Mouse (Mus musculus) gastrocnemius, adult 18-20 months (tissue): ENCODE results near the gene Insm2. TPM values are rescaled to one million over a fixed set of nuclear protein-coding genes. Genes with fewer than 3 reads are reported as not detected.
"Not testable (repeated sequence)": the region's sequence is repeated elsewhere in the genome, so short reads cannot be mapped to it uniquely, and the experiment has no call there.

Experiments used
- DNase-seq: peaks from one replicate; pipeline ENCODE4 v3.0.0; 2021; ENCODE audit warnings: low spot score
- long read RNA-seq, 2 experiments: library from polyadenylated mRNA; stranded (forward); transcript quantifications; one replicate each; pipeline ENCODE4 v2.0.0; 2021
- total RNA-seq, 2 experiments: library from RNA; stranded (reverse); gene quantifications; 2 replicates each; pipeline ENCODE4 v1.2.3; 2021

Insm2 gene
- not detected for total RNA-seq
- long read RNA-seq, experiment 1, result 0 reads
- long read RNA-seq, experiment 2, result 0 reads

DNA sequence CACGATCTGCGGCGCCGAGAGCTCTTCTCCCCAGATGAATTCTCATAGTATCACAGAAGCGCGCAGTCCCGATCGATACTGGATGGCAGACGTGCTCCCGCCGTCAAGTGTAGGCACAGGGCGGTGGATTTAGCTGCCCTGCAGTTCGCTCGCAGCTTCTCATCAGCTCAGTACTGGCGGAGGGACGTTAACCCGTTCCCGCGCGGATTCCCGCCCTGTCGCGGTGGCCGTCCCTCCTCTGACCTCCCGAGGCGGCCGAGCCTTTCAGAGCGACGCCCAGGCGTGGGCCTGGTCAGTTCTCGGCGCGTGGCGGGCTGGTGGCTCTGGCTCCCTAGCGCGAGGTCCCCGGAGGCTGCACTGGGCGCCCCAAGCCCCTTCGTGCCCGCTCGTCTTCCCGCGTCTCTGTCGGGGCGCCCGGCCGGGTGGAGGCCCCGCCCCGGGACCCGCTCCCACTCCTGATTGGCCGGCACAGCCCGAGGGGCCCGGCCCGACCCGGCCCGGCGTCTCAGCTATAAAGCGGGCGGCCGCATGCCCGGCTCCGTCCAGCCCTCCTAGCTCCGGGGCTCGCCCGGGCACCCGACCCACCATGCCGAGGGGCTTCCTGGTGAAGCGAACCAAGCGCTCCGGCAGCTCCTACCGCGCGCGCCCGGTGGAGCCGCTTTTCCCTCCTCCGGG is at the start of gene Insm2:
Insm2 (plus strand) TSS at position 541 of the 675 bp plus-strand sequence.
- DNase-seq, result no peak

- DNase-seq, result not testable (repeated sequence)
These were observed 44.3 kb upstream of the Insm2 start for GRCm38 (mm10) chr12:55554901-55555300.

DNA sequence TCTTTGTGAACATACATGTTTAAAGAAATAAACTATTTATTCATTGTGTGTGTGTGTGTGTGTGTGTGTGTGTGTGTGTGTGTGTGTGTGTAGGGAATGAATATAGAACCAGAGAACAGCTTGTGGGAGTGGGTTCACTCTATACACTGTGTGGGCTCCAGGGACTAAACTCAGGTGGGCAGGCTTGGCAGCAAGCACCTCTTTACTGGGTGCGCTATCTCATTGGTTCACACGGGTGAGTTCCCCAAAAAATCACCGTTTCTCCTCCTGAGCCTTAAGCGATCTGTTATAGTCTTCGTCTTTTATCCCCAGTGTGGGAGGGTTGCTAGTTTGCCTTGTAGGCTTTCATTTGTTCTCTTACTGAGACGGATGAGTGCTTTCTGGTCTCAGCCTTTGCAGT is 41.4 kb upstream of the Insm2 start:
- no peak for DNase-seq

DNA sequence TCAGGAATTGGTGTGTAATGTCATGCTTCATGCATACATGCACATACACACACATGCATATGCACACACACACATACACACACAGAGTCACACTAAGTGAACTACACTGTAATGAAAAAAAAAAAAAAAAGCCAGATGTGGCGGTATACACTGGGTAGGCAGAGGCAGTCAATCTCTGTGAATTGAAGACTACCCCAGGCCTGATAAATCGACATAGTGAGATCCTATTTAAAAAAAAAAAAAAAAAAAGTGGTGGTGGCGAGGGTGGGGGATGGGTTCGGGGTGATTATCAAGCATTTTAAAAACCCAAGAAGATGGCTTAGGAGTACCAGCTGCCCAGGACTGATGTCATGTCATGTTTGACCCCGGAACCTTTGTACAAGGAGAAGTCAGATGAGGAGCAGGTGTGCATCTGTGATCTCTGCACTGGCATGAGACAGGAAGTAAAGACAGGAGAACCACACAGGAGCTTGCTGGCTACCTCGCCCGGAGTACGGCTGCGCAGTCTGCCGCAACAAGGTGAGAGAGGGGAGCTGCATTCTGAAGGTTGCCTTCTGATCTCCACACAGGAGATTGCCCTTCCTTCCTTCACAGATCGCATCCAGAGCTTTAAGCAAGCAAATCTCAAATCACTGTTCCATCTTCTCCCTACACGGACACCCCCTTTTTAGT is 39.9 kb upstream of the Insm2 start:
- no peak for DNase-seq

- no peak for DNase-seq
These were observed 39.1 kb upstream of the Insm2 start for GRCm38 (mm10) chr12:55560025-55560690.

GRCm38 (mm10) chr12:55563742-55564141 is 35.5 kb upstream of the Insm2 start:
- no peak for DNase-seq

- no peak for DNase-seq
These were observed 34.9 kb upstream of the Insm2 start for GRCm38 (mm10) chr12:55564187-55564963.

DNA sequence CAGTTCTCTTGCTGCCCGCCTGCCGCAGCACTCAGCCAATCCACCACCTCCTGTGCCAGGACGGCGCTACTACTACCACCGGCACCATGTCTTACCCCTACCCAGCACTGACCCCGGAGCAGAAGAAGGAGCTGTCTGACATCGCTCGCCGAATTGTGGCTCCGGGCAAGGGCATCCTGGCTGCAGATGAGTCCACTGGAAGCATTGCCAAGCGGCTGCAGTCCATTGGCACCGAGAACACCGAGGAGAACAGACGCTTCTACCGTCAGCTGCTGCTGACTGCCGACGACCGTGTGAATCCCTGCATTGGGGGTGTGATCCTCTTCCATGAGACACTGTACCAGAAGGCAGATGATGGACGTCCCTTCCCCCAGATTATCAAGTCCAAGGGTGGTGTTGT is 34.0 kb upstream of the Insm2 start, which contains the start of gene Aldoart2:
Aldoart2 (plus strand) TSS at position 34 of the 400 bp plus-strand sequence.
- DNase-seq, result no peak

- no peak for DNase-seq
These were observed 33.4 kb upstream of the Insm2 start for GRCm38 (mm10) chr12:55565867-55566266.

- DNase-seq, result no peak
These were observed 32.4 kb upstream of the Insm2 start for GRCm38 (mm10) chr12:55566837-55567236.

GRCm38 (mm10) chr12:55568466-55568865 is 30.8 kb upstream of the Insm2 start:
- DNase-seq, result no peak

- no peak for DNase-seq
These were observed 29.6 kb upstream of the Insm2 start for GRCm38 (mm10) chr12:55569676-55570075.

GRCm38 (mm10) chr12:55570646-55571045 is 28.6 kb upstream of the Insm2 start:
- DNase-seq, result no peak

DNA sequence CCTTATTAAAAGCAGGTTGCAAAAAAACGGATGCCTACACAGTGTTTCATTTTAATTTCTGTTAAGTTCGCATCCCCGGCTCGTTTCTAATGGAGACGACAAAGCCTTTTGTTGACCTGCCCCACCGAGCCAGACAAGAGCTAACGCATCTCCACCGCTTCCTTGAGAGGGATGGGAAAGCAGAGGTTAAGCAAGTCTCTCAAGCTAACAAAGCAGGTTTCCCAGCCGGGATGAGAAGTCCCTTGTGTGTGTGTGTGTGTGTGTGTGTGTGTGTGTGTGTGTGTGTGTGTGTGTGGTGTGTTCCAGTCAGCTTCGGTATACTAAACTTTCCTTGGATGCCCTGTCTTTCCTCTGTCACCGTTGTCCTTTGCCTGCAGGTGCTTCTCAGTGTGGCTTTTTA is 28.0 kb upstream of the Insm2 start:
- no peak for DNase-seq

- no peak for DNase-seq
These were observed 27.6 kb upstream of the Insm2 start for GRCm38 (mm10) chr12:55571661-55572060.

- no peak for DNase-seq
These were observed 26.1 kb upstream of the Insm2 start for GRCm38 (mm10) chr12:55573089-55573488.

- DNase-seq, result no peak
These were observed 25.4 kb upstream of the Insm2 start for GRCm38 (mm10) chr12:55573794-55574193.

DNA sequence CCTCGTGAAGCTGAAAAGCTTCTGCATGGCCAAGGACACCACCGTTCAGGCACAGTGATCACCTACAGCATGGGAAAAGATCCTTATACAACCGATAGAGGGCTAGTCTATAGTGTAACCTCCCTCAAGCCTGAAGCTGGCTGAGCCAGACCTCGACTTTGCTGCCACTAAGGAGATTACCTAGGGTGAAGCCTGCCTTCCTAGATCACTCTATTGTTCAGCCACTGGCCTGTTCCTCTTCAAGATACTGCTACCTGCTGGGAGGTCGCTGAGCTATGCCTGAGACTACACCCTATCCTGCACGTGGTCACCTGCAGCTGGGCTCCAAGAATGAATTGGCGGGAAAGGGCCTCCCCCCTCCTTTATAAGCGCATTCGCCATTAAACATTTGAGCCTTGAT is 12.3 kb upstream of the Insm2 start:
- DNase-seq, result not testable (repeated sequence)

DNA sequence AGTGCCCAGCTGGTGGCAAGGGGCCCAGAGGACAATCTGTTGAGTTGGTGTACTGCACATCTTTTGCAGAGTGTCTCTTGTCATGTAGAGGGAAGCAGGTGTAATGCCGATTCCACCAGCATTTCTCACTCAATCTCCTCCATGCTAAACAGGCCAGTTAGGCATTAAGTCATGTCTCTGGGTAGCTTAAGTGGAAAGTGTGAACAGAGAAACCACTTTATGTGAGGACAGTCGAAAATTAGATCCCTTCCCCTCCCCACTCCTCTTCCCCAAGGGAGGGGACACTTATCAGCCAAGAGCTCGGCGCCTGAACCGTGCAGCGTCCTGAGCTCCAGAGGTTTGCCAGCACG is 715 bp upstream of the Insm2 start:
- DNase-seq, result no peak

- DNase-seq, result peak; percentile 29
These were observed 644 bp downstream of the Insm2 start for GRCm38 (mm10) chr12:55599639-55600502.

DNA sequence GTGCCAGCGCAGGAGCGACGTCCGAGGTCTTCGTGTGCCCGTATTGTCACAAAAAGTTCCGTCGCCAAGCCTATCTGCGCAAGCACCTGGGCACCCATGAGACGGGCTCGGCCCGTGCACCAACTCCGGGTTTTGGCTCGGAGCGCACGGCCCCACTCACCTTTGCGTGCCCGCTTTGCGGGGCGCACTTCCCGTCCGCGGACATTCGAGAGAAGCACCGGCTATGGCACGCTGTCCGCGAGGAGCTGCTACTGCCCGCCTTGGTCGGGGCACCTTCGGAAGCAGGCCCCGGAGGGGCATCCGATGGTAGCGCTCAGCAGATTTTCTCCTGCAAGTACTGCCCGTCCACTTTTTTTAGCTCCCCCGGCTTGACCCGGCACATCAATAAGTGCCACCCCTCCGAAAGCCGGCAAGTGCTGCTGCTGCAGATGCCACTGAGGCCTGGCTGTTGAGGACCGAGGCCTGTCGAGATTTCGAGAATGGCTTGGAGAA is 1.3 kb downstream of the Insm2 start:
- DNase-seq, result no peak
